8 mouse cellular contexts compared by ENCODE assay signal in the genomic region with DNA sequence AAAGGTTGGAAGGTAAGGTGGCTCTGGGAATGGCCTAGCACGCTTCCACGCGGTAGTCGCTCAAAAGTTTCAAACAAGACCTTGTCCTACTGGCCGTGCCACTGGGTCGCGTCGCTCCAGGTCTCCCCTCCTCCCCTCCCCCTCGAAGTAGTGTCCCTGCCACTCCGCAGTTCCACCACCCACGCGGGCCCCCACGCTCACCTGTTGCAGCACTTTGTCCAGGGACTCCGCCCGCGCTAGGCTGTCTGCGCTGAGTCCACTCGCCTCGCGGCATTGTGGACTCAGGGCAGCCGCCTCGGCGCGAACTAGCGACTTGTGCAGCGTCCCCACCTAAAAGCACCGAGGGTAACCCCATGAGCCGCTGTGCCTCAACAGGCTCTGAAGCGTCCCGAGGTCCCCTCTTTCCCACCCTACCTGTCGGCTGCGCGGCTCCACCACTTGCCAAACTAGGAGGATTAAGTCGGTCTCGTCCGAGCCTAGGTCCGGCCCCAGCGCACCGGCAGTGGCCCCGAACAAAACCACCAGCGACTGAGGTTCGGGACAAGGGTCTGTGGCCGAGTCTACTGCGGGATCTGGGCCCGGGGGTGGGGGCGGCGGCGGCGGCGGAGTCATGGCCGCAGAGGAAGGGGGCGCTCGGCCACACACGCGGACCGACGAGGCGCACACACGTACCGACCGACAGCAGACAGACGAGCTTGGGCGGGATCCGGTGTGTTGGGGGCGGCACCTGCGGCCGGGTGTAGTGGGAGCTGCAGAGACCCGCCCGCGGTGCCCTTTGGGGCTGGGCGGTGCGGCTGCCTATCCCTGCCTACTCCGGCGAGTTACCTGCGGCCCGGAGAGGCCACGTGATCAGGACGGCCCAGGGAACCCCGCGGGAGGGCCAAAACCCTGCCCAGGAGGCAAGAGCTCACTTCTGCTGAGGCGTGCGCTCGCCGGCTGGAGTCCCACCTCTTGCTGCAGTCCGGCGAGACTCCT. TPM values are rescaled to one million over a fixed set of nuclear protein-coding genes. Genes with fewer than 3 reads are reported as not detected.
A peak's percentile ranks its signal among the peaks of the same experiment; 100 is the strongest.
DNase-seq lines count a peak whose midpoint lies in the region; ATAC-seq and TF ChIP-seq lines count a peak whose summit lies in the region.

A gene (minus strand): TSS at position 819 of the 975 bp plus-strand sequence.

- DNase-seq in ES-CJ7 (ENCODE audit: low read depth, low spot score) = peak; percentile 86
- DNase-seq in kidney, postnatal 25 days = peak; percentile 89 to 98
- DNase-seq in right cerebral cortex, adult 18-20 months = no peak
- no peak for DNase-seq in right cerebral cortex, postnatal 36 days (ENCODE audit: low spot score in 2 of 2)

- TF ChIP-seq CTCF in testis, adult 2 months (IDR thresholded peaks at IDR 0.05; ENCODE audit: control insufficient read depth, insufficient read depth, insufficient replicate concordance, low read depth, low read length) = no peak

- TF ChIP-seq POLR2A in testis, adult 2 months (IDR thresholded peaks at IDR 0.05; ENCODE audit: control insufficient read depth, low read depth, low read length) = no peak

- peak within 1 kb of the TSS; percentile 81 for H3K4me3 ChIP-seq in brown adipose tissue, adult 24 weeks (ENCODE audit: insufficient read depth, low read depth, low read length)
- peak within 1 kb of the TSS; percentile 64 for H3K4me3 ChIP-seq in heart, embryonic 15.5 days
- H3K4me3 ChIP-seq in macrophage (ENCODE audit: inconsistent target) = peak within 1 kb of the TSS; percentile 59
- peak within 1 kb of the TSS; percentile 71 for H3K4me3 ChIP-seq in testis, adult 2 months (ENCODE audit: control insufficient read depth, low read depth, low read length)

- H3K27ac ChIP-seq in brown adipose tissue, adult 24 weeks (replicated peaks; ENCODE audit: low read depth, low read length) = 0 out of 2 replicates have a peak within 1 kb of the TSS, but pooled peaks have one; percentile 63
- H3K27ac ChIP-seq in heart, embryonic 15.5 days = peak within 1 kb of the TSS; percentile 49
- no peak within 1 kb of the TSS for H3K27ac ChIP-seq in macrophage
- no peak within 1 kb of the TSS for H3K27ac ChIP-seq in testis, adult 2 months (ENCODE audit: control insufficient read depth, insufficient read depth, low read depth, low read length)

- no peaks in the 10 kb centered on the region for H3K9me3 ChIP-seq in heart, embryonic 15.5 days (replicated peaks)

- H3K27me3 ChIP-seq in heart, embryonic 15.5 days = peaks cover 36% of the 10 kb centered on the region
- H3K27me3 ChIP-seq in testis, adult 2 months (ENCODE audit: control insufficient read depth, insufficient read depth, low read length) = no peaks in the 10 kb centered on the region; the same call in 1 of the 2 replicates

- H3K4me2 ChIP-seq in heart, embryonic 15.5 days = peak within 1 kb of the TSS; percentile 100

- H3K9ac ChIP-seq in heart, embryonic 15.5 days = peak within 1 kb of the TSS; percentile 45

- peaks cover 5% of the 10 kb centered on the region for H3K36me3 ChIP-seq in heart, embryonic 15.5 days
- no peaks in the 10 kb centered on the region for H3K36me3 ChIP-seq in macrophage (ENCODE audit: inconsistent target)
- no peaks in the 10 kb centered on the region for H3K36me3 ChIP-seq in testis, adult 2 months (ENCODE audit: control insufficient read depth, insufficient read depth, low read length)

- no peaks in the 10 kb centered on the region for H3K79me2 ChIP-seq in macrophage (ENCODE audit: inconsistent target)

- H3K4me1 ChIP-seq in brown adipose tissue, adult 24 weeks (ENCODE audit: control insufficient read depth, insufficient read depth, insufficient read length, low read length) = peaks cover 12% of the 10 kb centered on the region
- peaks cover 29% of the 10 kb centered on the region for H3K4me1 ChIP-seq in heart, embryonic 15.5 days (replicated peaks)
- H3K4me1 ChIP-seq in testis, adult 2 months (ENCODE audit: control insufficient read depth, insufficient read depth, low read length) = peaks cover 29% of the 10 kb centered on the region

- WGBS in heart, embryonic 15.5 days = under 1% methylated on average over 86 of the region's 86 CpGs
- 3% methylated on average over 66 of the region's 86 CpGs for WGBS in macrophage (ENCODE audit: missing documents)

- peak; percentile 51; the same call in 1 of the 2 replicates for ATAC-seq in heart, embryonic 15.5 days (replicated peaks; ENCODE audit: insufficient number of reproducible peaks, insufficient read depth, low FRiP score, low read depth)

RNA-seq across cellular contexts. Expression of the gene that starts here (rescaled TPM):
- 0.63 and 1.5 TPM in 2 replicates for polyA plus RNA-seq in brown adipose tissue, adult 24 weeks (2012; ENCODE audit: insufficient read depth, insufficient read length, missing spikeins)
- 1.5 and 6.1 TPM in 2 replicates for polyA plus RNA-seq in heart, embryonic 15.5 days (2015; fragmentation: Nextera tagmentation; extraction: Ambion mirVana)
- total RNA-seq in macrophage (2018; cell fraction: chromatin; rRNA removed) = not detected
- total RNA-seq in macrophage (2018; cell fraction: cytosol; rRNA removed) = under 1 TPM in 1 of 26 experiments, not detected in 25; 0.10 TPM
- not detected for total RNA-seq in macrophage (2018; cell fraction: nucleus; rRNA removed)
- polyA plus RNA-seq in macrophage (2018) = not detected in 3 replicates
- 0.84 and 1.8 TPM in 2 replicates for polyA plus RNA-seq in testis, adult 2 months (2012; rRNA removed)

Comparison
In these comparisons a context has a peak if more than half of its experiments do, and no peak if none do; other contexts are left out.
1. DNase-seq: peak in ES-CJ7 (single experiment) and kidney, postnatal 25 days (2 of 2); none in right cerebral cortex, adult 18-20 months (single experiment) and right cerebral cortex, postnatal 36 days (0 of 2).
2. H3K27ac ChIP-seq: peak in brown adipose tissue, adult 24 weeks (single experiment) and heart, embryonic 15.5 days (single experiment); none in macrophage (single experiment) and testis, adult 2 months (single experiment).
3. Peak in every context shown above with its lines, with median percentiles within 50 percentile points of each other: H3K4me3 ChIP-seq.